Mouse (Mus musculus): ENCODE data around the gene Pdxdc1.

DNA sequence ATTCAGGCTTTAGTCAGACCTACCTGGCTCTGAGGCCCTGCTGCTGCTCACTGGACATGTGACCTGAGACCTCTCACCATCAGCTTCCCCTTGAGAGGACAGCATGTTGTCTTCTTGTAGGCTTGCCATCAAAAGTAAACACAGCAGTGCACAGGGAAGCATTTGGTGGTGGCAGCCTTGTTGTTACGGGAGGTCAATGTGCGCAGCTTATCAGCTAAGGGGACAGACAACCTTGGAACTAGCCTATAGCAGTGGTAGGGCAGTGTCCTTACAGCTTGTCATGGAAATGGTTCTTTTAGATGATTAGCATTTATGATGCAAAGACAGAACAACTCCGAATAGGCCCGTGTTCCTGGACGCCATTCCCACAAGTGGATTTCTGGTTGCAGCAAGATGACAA lies 68.5 kb downstream of the Pdxdc1 start:
- TF ChIP-seq CTCF (conservative IDR thresholded peaks at IDR 0.05; ENCODE audit: low read length) (no peak), POU5F1 (IDR thresholded peaks at IDR 0.05; ENCODE audit: borderline replicate concordance, low read length) (no peak)

Data from E14TG2a.4 (cell line).